Mouse (Mus musculus) 3T3-L1 (cell line): ENCODE results near the gene Akna.

Experiments
- DNase-seq: peaks from one replicate; pipeline ENCODE4 v3.0.0-alpha.2; 2015; ENCODE audit warnings: low read depth, low spot score

Akna gene

GRCm38 (mm10) chr4:63384262-63384661, 18.9 kb downstream of the Akna start:
- DNase-seq: no peak

- DNase-seq: no peak
Measured at GRCm38 (mm10) chr4:63383474-63383873, 19.7 kb downstream of the Akna start.

GRCm38 (mm10) chr4:63382676-63383369, 20.3 kb downstream of the Akna start:
- DNase-seq: no peak

- DNase-seq: no peak
Measured at GRCm38 (mm10) chr4:63377483-63377882, 25.7 kb downstream of the Akna start.

GRCm38 (mm10) chr4:63375367-63375766, 27.8 kb downstream of the Akna start:
- DNase-seq: no peak

- no peak for DNase-seq
Measured at GRCm38 (mm10) chr4:63374331-63374730, 28.8 kb downstream of the Akna start.

- no peak for DNase-seq
Measured at GRCm38 (mm10) chr4:63373404-63373803, 29.8 kb downstream of the Akna start.

- peak; percentile 68 for DNase-seq
Measured at GRCm38 (mm10) chr4:63371890-63372289, 31.3 kb downstream of the Akna start.

- DNase-seq: no peak
Measured at GRCm38 (mm10) chr4:63370897-63371296, 32.3 kb downstream of the Akna start.

GRCm38 (mm10) chr4:63368577-63368976, 34.6 kb downstream of the Akna start:
- peak; percentile 87 for DNase-seq

- DNase-seq: no peak
Measured at GRCm38 (mm10) chr4:63362150-63362549, 41.0 kb downstream of the Akna start, which contains the start of gene Orm2. Gene Orm2, plus strand, starts transcription at chr4:63362449.

- no peak for DNase-seq
Measured at GRCm38 (mm10) chr4:63359861-63360260, 43.3 kb downstream of the Akna start.

- DNase-seq: peak; percentile 48
Measured at GRCm38 (mm10) chr4:63356981-63357570, 46.1 kb downstream of the Akna start.

- peak; percentile 70 for DNase-seq
Measured at GRCm38 (mm10) chr4:63355877-63356665, 47.1 kb downstream of the Akna start, which contains the start of gene Orm3. Gene Orm3, plus strand, starts transcription at chr4:63356162.

- DNase-seq: no peak
Measured at GRCm38 (mm10) chr4:63348524-63348923, 54.6 kb downstream of the Akna start.

GRCm38 (mm10) chr4:63346659-63347058, 56.5 kb downstream of the Akna start:
- no peak for DNase-seq

- DNase-seq: no peak
Measured at GRCm38 (mm10) chr4:63345261-63345660, 57.9 kb downstream of the Akna start.

- DNase-seq: peak; percentile 65
Measured at GRCm38 (mm10) chr4:63344295-63344694, 58.9 kb downstream of the Akna start, which contains the start of gene Orm1. Gene Orm1, plus strand, starts transcription at chr4:63344560.

- no peak for DNase-seq
Measured at GRCm38 (mm10) chr4:63343608-63344007, 59.5 kb downstream of the Akna start.

- DNase-seq: no peak
Measured at GRCm38 (mm10) chr4:63342491-63342890, 60.7 kb downstream of the Akna start.

GRCm38 (mm10) chr4:63338414-63339076, 64.6 kb downstream of the Akna start:
- DNase-seq: no peak

- no peak for DNase-seq
Measured at GRCm38 (mm10) chr4:63333403-63333802, 69.8 kb downstream of the Akna start.
